Mouse (Mus musculus) myocyte (in vitro differentiated cells): ENCODE measurements around the gene Rad51b.

ENCODE experiments used
- CEBPB ChIP-seq: IDR thresholded peaks from 2 replicates; pipeline ENCODE4 v1.6.1; 2011; ENCODE audit warnings: mild to moderate bottlenecking, moderate library complexity; ENCODE audit not compliant: poor library complexity, insufficient read depth, severe bottlenecking
- E2F4 ChIP-seq: IDR thresholded peaks from one replicate; pipeline ENCODE4 v1.6.1; 2011; ENCODE audit warnings: mild to moderate bottlenecking, control low read depth, moderate library complexity; ENCODE audit not compliant: insufficient read depth
- MAX ChIP-seq: IDR thresholded peaks from one replicate; pipeline ENCODE4 v1.6.1; 2011; ENCODE audit warnings: low read depth, mild to moderate bottlenecking, control low read depth
- MYOD1 ChIP-seq, 3 experiments: IDR thresholded peaks; one replicate each; pipeline ENCODE4 v1.6.1; 2011; ENCODE audit warnings: control low read depth in 2 of 3, low read depth in 2 of 3, mild to moderate bottlenecking in 2 of 3, moderate library complexity in 1 of 3; ENCODE audit not compliant: insufficient read length in 2 of 3, control insufficient read depth in 1 of 3
- POLR2A ChIP-seq: IDR thresholded peaks from one replicate; pipeline ENCODE4 v1.6.1; 2011; ENCODE audit warnings: low read depth, mild to moderate bottlenecking, control low read depth, moderate library complexity; ENCODE audit not compliant: insufficient read length
- REST ChIP-seq: IDR thresholded peaks from one replicate; pipeline ENCODE4 v1.6.1; 2011; ENCODE audit warnings: mild to moderate bottlenecking, control low read depth, moderate library complexity; ENCODE audit not compliant: insufficient read depth, insufficient read length
- TCF12 ChIP-seq: IDR thresholded peaks from one replicate; pipeline ENCODE4 v1.6.1; 2011; ENCODE audit warnings: mild to moderate bottlenecking, control low read depth; ENCODE audit not compliant: poor library complexity, insufficient read depth, severe bottlenecking
- USF1 ChIP-seq: IDR thresholded peaks from one replicate; pipeline ENCODE4 v1.6.1; 2011; ENCODE audit warnings: low read depth, mild to moderate bottlenecking, control low read depth, moderate library complexity

DNA sequence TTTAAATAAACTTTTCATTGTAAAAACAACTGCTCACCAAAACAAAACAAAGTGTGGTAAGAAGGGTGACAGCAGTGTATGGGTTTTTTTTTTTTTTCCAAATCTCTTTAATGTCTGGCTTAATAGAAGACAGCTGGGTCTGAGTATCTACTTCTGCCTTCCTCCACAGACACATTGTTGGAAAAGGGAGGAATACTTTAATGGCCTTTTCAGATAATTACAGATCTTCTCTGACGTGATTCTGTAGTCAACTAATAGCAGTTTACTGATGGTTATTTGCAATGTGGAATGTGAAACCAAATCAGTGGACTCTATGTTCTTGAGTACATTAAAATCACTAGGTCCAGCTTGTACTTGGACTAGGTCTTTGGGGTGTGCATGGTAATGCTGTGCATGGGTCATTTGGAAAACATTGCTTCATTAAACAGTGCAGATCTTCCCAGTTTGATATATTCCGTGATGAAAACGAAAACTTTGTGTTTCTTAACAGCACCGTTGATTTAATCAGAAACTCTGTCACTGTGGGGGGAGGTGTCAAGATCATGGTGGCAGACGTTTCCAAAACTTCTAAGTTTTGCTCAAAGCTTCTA, 556.9 kb downstream of the Rad51b start:
- TF ChIP-seq POLR2A: no peak
- no peak for TF ChIP-seq MAX
- no peak for TF ChIP-seq MYOD1 (IDR thresholded peaks at IDR 0.05; ENCODE audit: control insufficient read depth in 1 of 3, insufficient read length in 2 of 3, low read depth in 2 of 3)
- no peak for TF ChIP-seq CEBPB
- TF ChIP-seq REST: no peak
- TF ChIP-seq TCF12: no peak
- TF ChIP-seq USF1: no peak
- no peak for TF ChIP-seq E2F4
